Mouse (Mus musculus) megakaryocyte, embryonic 14.5 days (primary cell): ENCODE measurements at regions not wholly inside any gene's neighbourhood (a gene's known extent, or its start where the extent isn't known, plus 50 kb on each side); places are given as distances from the start of the nearest gene placed in this dataset.

Experiments
- FLI1 ChIP-seq: IDR thresholded peaks from 2 replicates; pipeline ENCODE4 v1.6.1; 2012; ENCODE audit warnings: low read length, inconsistent platforms, mixed read lengths
- GATA1 ChIP-seq: IDR thresholded peaks from 3 replicates; pipeline ENCODE4 v1.6.1; 2012; ENCODE audit warnings: mixed read lengths, low read length, inconsistent platforms, borderline replicate concordance

- TF ChIP-seq GATA1 (no peak), FLI1 (no peak)
Observed at GRCm38 (mm10) chr15:59784556-59784929, 231.9 kb downstream of the 4933412E24Rik start.
